Mouse (Mus musculus) cortical plate, adult 2 months (tissue): ENCODE results near the gene Pgm3.

Experiments
- CTCF ChIP-seq: fragments of 200-500 bp; IDR thresholded peaks from 2 replicates; pipeline ENCODE4 v1.5.1; 2011; ENCODE audit warnings: mild to moderate bottlenecking, control low read depth, low read length; ENCODE audit not compliant: insufficient read depth; ENCODE audit errors: extremely low read depth
- POLR2A ChIP-seq: fragments of 200-500 bp; IDR thresholded peaks from 2 replicates; pipeline ENCODE4 v1.6.1; 2011; ENCODE audit warnings: mild to moderate bottlenecking, low read length, control low read depth; ENCODE audit not compliant: insufficient read depth; ENCODE audit errors: extremely low read depth

GRCm38 (mm10) chr9:86570946-86571345 lies 696 bp downstream of the Pgm3 start:
- no peak for TF ChIP-seq CTCF
- TF ChIP-seq POLR2A: no peak
